Mouse (Mus musculus): ENCODE data around the gene Ubtf.

GRCm38 (mm10) chr11:102358365-102358764, 38.8 kb upstream of the Ubtf start:
- TF ChIP-seq CTCF (IDR thresholded peaks at IDR 0.05), result no peak
- TF ChIP-seq EP300 (IDR thresholded peaks at IDR 0.05; ENCODE audit: insufficient read depth, low read depth, low read length), result no peak
- TF ChIP-seq POLR2A (IDR thresholded peaks at IDR 0.05; ENCODE audit: insufficient read depth, low read depth, low read length), result no peak
